Mouse (Mus musculus) stomach, postnatal 0 days (tissue): ENCODE measurements at regions not wholly inside any gene's neighbourhood (a gene's known extent, or its start where the extent isn't known, plus 50 kb on each side); places are given as distances from the start of the nearest gene placed in this dataset.

Experiments used
- ATAC-seq: fragments of 200-750 bp; cut with Nextera tagmentation; 2 replicates; pipeline ENCODE4 v1.8.0; 2017; ENCODE audit not compliant: low FRiP score, low TSS enrichment
- DNase-seq: peaks from one replicate; pipeline ENCODE4 v3.0.0-alpha.2; 2016; ENCODE audit warnings: low spot score
- H3K27ac ChIP-seq: fragments of 300-500 bp; sonication (generic); replicated peaks from 2 replicates; pipeline ENCODE4 v1.5.1; 2014; ENCODE audit warnings: mild to moderate bottlenecking, control low read depth
- H3K27me3 ChIP-seq: fragments of 300-500 bp; sonication (generic); 2 replicates; pipeline ENCODE4 v1.6.1; 2014; ENCODE audit warnings: low read length; ENCODE audit not compliant: control insufficient read depth, insufficient read depth
- H3K36me3 ChIP-seq: fragments of 300-500 bp; sonication (generic); 2 replicates; pipeline ENCODE4 v1.6.1; 2014; ENCODE audit warnings: low read length, mixed read lengths; ENCODE audit not compliant: control insufficient read depth, insufficient read depth
- H3K4me1 ChIP-seq: fragments of 300-500 bp; sonication (generic); replicated peaks from 2 replicates; pipeline ENCODE4 v1.6.1; 2014; ENCODE audit warnings: antibody characterized with exemption; ENCODE audit not compliant: control insufficient read depth, insufficient read depth
- H3K4me2 ChIP-seq: fragments of 300-500 bp; sonication (generic); replicated peaks from 2 replicates; pipeline ENCODE4 v1.6.1; 2014; ENCODE audit warnings: low read depth, mild to moderate bottlenecking, control low read depth, moderate library complexity
- H3K4me3 ChIP-seq: fragments of 300-500 bp; sonication (generic); 2 replicates; pipeline ENCODE4 v1.5.1; 2014; ENCODE audit warnings: low read depth, low read length, control low read depth
- H3K9ac ChIP-seq: fragments of 300-500 bp; sonication (generic); 2 replicates; pipeline ENCODE4 v1.6.1; 2014; ENCODE audit warnings: mild to moderate bottlenecking, low read length, control low read depth, mixed read lengths
- H3K9me3 ChIP-seq: fragments of 300-500 bp; sonication (generic); 2 replicates; pipeline ENCODE4 v1.6.1; 2016; ENCODE audit warnings: low read length; ENCODE audit not compliant: control insufficient read depth
- CTCF ChIP-seq: IDR thresholded peaks from 2 replicates; pipeline ENCODE4 v1.5.1; 2016; ENCODE audit warnings: antibody characterized with exemption, low read depth, mild to moderate bottlenecking, moderate library complexity
- EP300 ChIP-seq: optimal IDR thresholded peaks from 2 replicates; pipeline ENCODE3; 2016; ENCODE audit warnings: antibody characterized with exemption
- WGBS: fragments of 180-500 bp; shearing (Covaris S2); extraction: QIAGEN DNeasy Blood & Tissue Kit; methylation state at CpG from one replicate; pipeline ENCODE4 v1.1.7; 2014; 5-methylcytosine and 5-hydroxymethylcytosine counted together

GRCm38 (mm10) chr16:84039946-84040345, 475.0 kb upstream of the A730009L09Rik start:
- Histone ChIP-seq H3K36me3 (no peaks in the 10 kb centered on the region), H3K27me3 (no peaks in the 10 kb centered on the region), H3K4me1 (no peaks in the 10 kb centered on the region), H3K9me3 (no peaks in the 10 kb centered on the region), H3K4me3 (no peak overlapping the region), H3K4me2 (no peak overlapping the region), H3K9ac (no peak overlapping the region), H3K27ac (no peak overlapping the region)
- 73% methylated on average over 2 of the region's 2 CpGs for WGBS
- no peak for TF ChIP-seq EP300
- no peak for TF ChIP-seq CTCF
- ATAC-seq (no peak), DNase-seq (no peak)

GRCm38 (mm10) chr16:84042010-84042449, 472.9 kb upstream of the A730009L09Rik start:
- Histone ChIP-seq H3K4me3 (no peak overlapping the region), H3K4me1 (no peaks in the 10 kb centered on the region), H3K27me3 (no peaks in the 10 kb centered on the region), H3K9ac (no peak overlapping the region), H3K36me3 (no peaks in the 10 kb centered on the region), H3K4me2 (no peak overlapping the region), H3K9me3 (no peaks in the 10 kb centered on the region), H3K27ac (no peak overlapping the region)
- ATAC-seq: no peak
- TF ChIP-seq EP300 (no peak), CTCF (no peak)
- peak; percentile 14 for DNase-seq
- WGBS: 65% methylated on average over 4 of the region's 4 CpGs

- TF ChIP-seq EP300 (no peak), CTCF (no peak)
- Histone ChIP-seq H3K4me2 (no peak overlapping the region), H3K36me3 (no peaks in the 10 kb centered on the region), H3K9ac (no peak overlapping the region), H3K27ac (no peak overlapping the region), H3K9me3 (no peaks in the 10 kb centered on the region), H3K4me1 (no peaks in the 10 kb centered on the region), H3K4me3 (no peak overlapping the region), H3K27me3 (no peaks in the 10 kb centered on the region)
- DNase-seq (no peak), ATAC-seq (no peak)
- WGBS: 77% methylated on average over 1 of the region's 1 CpGs
Observed at GRCm38 (mm10) chr16:84045333-84045732, 469.6 kb upstream of the A730009L09Rik start.
